Mouse (Mus musculus) heart, embryonic 10.5 days (tissue): ENCODE measurements around the gene Wasf3. TPM values are rescaled to one million over a fixed set of nuclear protein-coding genes. Genes with fewer than 3 reads are reported as not detected.
A peak's percentile ranks its signal among the peaks of the same experiment; 100 is the strongest.

Experiments used
- DNase-seq: peaks from one replicate; pipeline ENCODE4 v3.0.0-alpha.2; 2017; ENCODE audit warnings: low spot score
- H3K27ac ChIP-seq: fragments of 300-500 bp; sonication (generic); 2 replicates; pipeline ENCODE4 v1.5.1; 2016; ENCODE audit warnings: mild to moderate bottlenecking
- H3K27me3 ChIP-seq: fragments of 300-500 bp; sonication (generic); 2 replicates; pipeline ENCODE4 v1.6.1; 2016; ENCODE audit warnings: mild to moderate bottlenecking; ENCODE audit not compliant: poor library complexity, insufficient read depth, severe bottlenecking
- H3K36me3 ChIP-seq: fragments of 300-500 bp; sonication (generic); 2 replicates; pipeline ENCODE4 v1.6.1; 2016; ENCODE audit warnings: mild to moderate bottlenecking, moderate library complexity
- H3K4me1 ChIP-seq: fragments of 300-500 bp; sonication (generic); 2 replicates; pipeline ENCODE4 v1.6.1; 2016; ENCODE audit warnings: mild to moderate bottlenecking
- H3K4me3 ChIP-seq: fragments of 300-500 bp; sonication (generic); 2 replicates; pipeline ENCODE4 v1.5.1; 2016; ENCODE audit warnings: mild to moderate bottlenecking, moderate library complexity
- H3K9me3 ChIP-seq: fragments of 300-500 bp; sonication (generic); 2 replicates; pipeline ENCODE4 v1.6.1; 2016; ENCODE audit warnings: mild to moderate bottlenecking, moderate library complexity
- WGBS: fragments of 180-500 bp; shearing (Covaris S2); methylation state at CpG from one replicate; pipeline ENCODE4 v1.1.7; 2016; 5-methylcytosine and 5-hydroxymethylcytosine counted together
- polyA plus RNA-seq: library from polyadenylated mRNA; unstranded; fragments of >200 nt; fragmentation: Nextera tagmentation; extraction: Ambion mirVana; gene quantifications from 2 replicates; pipeline ENCODE4 v1.2.1, GENCODE M21; 2016

Gene Wasf3
- polyA plus RNA-seq, 1 experiment from 2014 or later = 2.0 TPM

- H3K4me1 ChIP-seq = no peaks in the 10 kb centered on the region
- H3K4me3 ChIP-seq = no peak overlapping the region
- no peaks in the 10 kb centered on the region for H3K36me3 ChIP-seq
- WGBS = 87% methylated on average over 1 of the region's 1 CpGs
- H3K27me3 ChIP-seq = peaks cover 17% of the 10 kb centered on the region; the same call in 1 of the 2 replicates
- no peak for DNase-seq
- no peak overlapping the region for H3K27ac ChIP-seq
- H3K9me3 ChIP-seq = no peaks in the 10 kb centered on the region
Measured at GRCm38 (mm10) chr5:146406133-146406532, 21.3 kb downstream of the Wasf3 start.

GRCm38 (mm10) chr5:146407791-146408190 is 23.0 kb downstream of the Wasf3 start:
- Histone ChIP-seq H3K27ac (no peak overlapping the region), H3K27me3 (peaks cover 17% of the 10 kb centered on the region; the same call in 1 of the 2 replicates), H3K9me3 (no peaks in the 10 kb centered on the region), H3K4me1 (peaks cover 2% of the 10 kb centered on the region; the same call in 1 of the 2 replicates), H3K4me3 (no peak overlapping the region), H3K36me3 (no peaks in the 10 kb centered on the region)
- no peak for DNase-seq
- 62% methylated on average over 3 of the region's 3 CpGs for WGBS

GRCm38 (mm10) chr5:146408604-146409003 is 23.8 kb downstream of the Wasf3 start:
- H3K4me3 ChIP-seq = no peak overlapping the region
- no peak overlapping the region for H3K27ac ChIP-seq
- no peaks in the 10 kb centered on the region for H3K36me3 ChIP-seq
- 86% methylated on average over 8 of the region's 8 CpGs for WGBS
- peaks cover 17% of the 10 kb centered on the region; the same call in 1 of the 2 replicates for H3K27me3 ChIP-seq
- peaks cover 10% of the 10 kb centered on the region for H3K4me1 ChIP-seq
- H3K9me3 ChIP-seq = no peaks in the 10 kb centered on the region
- DNase-seq = peak; percentile 55

DNA sequence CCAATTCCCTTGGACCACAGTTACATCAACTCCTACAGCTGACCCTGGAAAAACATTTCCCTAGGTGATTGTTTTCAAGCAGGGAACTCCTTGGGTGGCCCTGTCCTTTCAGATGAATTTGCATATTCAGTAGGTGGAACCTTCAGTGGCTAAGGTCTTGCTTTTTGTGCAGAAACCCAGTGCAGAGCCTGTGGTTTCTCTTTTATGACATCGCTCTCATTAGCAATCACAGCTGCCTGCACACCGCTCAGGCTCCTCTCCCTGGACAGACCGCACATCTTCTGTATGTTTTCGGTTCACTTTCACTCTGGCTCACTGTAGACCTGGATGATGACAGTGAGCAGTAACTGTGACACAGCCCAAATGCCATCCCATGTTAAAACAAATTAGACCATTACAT is 26.0 kb downstream of the Wasf3 start:
- no peaks in the 10 kb centered on the region for H3K36me3 ChIP-seq
- peak; percentile 56 for DNase-seq
- H3K4me3 ChIP-seq = no peak overlapping the region
- H3K27ac ChIP-seq = no peak overlapping the region
- no peaks in the 10 kb centered on the region for H3K9me3 ChIP-seq
- WGBS = 90% methylated on average over 4 of the region's 4 CpGs
- H3K27me3 ChIP-seq = peaks cover 37% of the 10 kb centered on the region
- H3K4me1 ChIP-seq = peaks cover 11% of the 10 kb centered on the region

DNA sequence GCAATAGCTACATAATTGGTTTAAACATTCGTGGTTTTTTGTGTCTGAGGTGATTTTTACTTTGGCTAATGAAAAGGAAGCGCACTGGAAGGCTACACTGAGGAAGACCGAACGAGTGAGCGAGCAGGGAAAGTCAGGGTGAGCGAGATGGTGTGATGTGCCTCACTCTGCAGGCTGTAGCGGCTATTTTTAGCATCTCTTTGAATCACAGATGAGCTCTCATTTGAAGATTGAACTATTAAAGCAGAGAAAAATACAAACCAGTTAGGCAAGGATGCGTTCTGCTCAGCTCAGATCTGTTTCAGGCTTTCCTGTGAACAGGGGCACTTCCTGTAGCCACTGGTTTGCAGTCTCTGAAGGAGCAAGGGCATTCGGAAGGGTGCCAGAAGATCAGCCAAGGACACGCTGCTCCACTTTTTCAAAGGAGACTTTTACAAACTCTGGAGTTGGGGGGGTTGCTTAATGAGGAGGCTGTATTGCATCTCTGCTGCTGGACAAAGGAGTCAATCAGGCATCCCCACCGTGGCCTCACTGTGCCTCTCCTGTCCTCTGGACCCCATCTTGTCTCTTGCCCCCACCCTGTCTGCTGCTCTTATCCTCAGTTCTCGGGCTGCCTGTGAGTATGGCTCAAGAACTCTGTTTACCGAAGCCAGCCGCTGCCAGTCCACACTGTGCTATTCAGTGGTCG is 28.1 kb downstream of the Wasf3 start:
- no peaks in the 10 kb centered on the region for H3K36me3 ChIP-seq
- H3K27me3 ChIP-seq = peaks cover 56% of the 10 kb centered on the region
- peaks cover 11% of the 10 kb centered on the region for H3K4me1 ChIP-seq
- no peak overlapping the region for H3K27ac ChIP-seq
- peak; percentile 63 for DNase-seq
- H3K4me3 ChIP-seq = no peak overlapping the region
- H3K9me3 ChIP-seq = no peaks in the 10 kb centered on the region
- 69% methylated on average over 15 of the region's 15 CpGs for WGBS

DNA sequence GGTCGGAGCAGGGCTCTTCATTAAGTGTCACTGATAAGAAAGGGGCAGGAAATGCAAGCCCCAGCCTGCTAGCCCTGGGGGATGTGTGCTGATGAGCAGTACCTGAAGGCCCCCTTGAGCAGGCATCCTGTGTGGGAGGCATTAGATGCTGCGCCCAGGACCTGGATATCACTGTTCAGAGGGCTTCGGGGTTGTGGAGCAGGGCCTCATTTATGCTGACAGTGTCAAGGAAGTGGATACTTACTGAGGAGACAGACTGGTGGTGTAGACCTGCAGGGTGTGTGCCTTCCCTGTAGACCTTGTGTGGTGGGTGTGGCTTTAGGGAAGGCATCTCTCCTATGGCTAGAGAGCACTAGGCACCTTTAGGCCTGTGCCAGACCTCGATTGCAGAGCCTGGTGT is 29.8 kb downstream of the Wasf3 start:
- 74% methylated on average over 4 of the region's 4 CpGs for WGBS
- Histone ChIP-seq H3K27ac (no peak overlapping the region), H3K36me3 (no peaks in the 10 kb centered on the region), H3K27me3 (peaks cover 60% of the 10 kb centered on the region), H3K9me3 (no peaks in the 10 kb centered on the region), H3K4me3 (no peak overlapping the region), H3K4me1 (peaks cover 11% of the 10 kb centered on the region)
- peak; percentile 70 for DNase-seq

DNA sequence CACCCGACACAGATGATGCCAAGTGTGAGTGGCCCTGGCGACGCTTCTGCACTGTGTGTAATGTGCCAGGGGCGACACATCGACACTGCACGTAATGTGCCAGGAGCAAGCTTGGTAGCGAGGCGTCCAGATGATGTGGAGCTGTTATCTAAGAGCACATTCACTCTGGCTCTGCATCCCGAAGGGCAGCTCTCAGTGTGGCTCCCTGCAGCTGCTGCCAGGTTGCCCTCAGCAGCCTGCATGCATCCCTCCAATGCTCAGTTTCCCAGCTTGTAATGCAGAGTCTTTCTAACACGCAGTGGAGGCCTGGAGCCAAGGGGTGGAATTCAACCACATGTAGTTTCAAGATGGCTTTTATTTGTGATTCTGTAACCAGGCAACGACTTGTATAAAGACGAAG is 30.4 kb downstream of the Wasf3 start:
- 79% methylated on average over 12 of the region's 12 CpGs for WGBS
- Histone ChIP-seq H3K27ac (no peak overlapping the region), H3K27me3 (peaks cover 65% of the 10 kb centered on the region)

DNA sequence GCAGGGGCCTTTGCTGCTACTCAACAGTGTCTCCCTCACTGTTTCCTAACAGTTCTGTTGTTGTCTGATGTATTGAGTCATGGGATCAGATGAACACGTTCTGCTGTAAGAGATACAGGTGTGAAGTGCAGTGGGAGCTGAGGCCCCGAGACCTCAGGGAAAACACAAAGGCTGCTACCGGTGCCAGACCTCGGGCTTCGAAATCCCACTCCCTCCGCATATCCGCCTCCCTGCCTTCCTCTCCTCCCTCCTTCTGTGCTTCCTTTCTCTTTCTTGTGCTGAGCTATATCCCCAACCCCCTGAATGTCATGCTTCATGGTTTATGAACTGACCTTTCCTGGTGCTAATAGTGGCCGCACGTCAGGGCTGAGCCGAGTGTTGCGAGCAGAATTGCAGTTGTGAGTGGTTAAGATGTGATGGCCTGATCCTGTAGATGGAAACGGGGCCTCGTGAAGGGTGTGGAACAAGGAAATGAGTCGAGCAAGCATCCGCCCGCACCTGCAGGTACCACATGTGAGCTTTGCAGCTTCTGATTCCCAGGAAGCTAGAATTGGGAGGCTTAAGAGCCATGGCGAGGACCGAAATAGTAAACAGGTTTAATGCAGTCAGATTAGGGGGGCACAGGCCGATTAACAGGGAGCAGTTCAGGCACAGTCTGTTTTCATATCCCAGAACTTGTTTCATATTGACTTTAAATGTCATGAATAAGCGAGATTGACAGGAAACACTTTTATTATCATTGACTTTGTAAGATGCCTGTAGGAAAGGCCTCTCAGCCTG is 31.7 kb downstream of the Wasf3 start:
- Histone ChIP-seq H3K9me3 (no peaks in the 10 kb centered on the region), H3K27me3 (peaks cover 66% of the 10 kb centered on the region), H3K27ac (no peak overlapping the region), H3K4me1 (peaks cover 11% of the 10 kb centered on the region), H3K4me3 (no peak overlapping the region), H3K36me3 (no peaks in the 10 kb centered on the region)
- WGBS = 74% methylated on average over 20 of the region's 20 CpGs
- DNase-seq = peak; percentile 56

More for the DNA sequence above, 30.4 kb downstream of the Wasf3 start:
- H3K36me3 ChIP-seq = no peaks in the 10 kb centered on the region
- H3K4me3 ChIP-seq = no peak overlapping the region
- peak; percentile 68 for DNase-seq
- H3K4me1 ChIP-seq = peaks cover 11% of the 10 kb centered on the region
- no peaks in the 10 kb centered on the region for H3K9me3 ChIP-seq

GRCm38 (mm10) chr5:146418092-146418491 is 33.3 kb downstream of the Wasf3 start:
- peaks cover 76% of the 10 kb centered on the region for H3K27me3 ChIP-seq
- H3K9me3 ChIP-seq = no peaks in the 10 kb centered on the region
- peak; percentile 53 for DNase-seq
- 87% methylated on average over 7 of the region's 7 CpGs for WGBS
- H3K4me1 ChIP-seq = peaks cover 6% of the 10 kb centered on the region
- no peak overlapping the region for H3K4me3 ChIP-seq
- H3K27ac ChIP-seq = no peak overlapping the region
- H3K36me3 ChIP-seq = no peaks in the 10 kb centered on the region

DNA sequence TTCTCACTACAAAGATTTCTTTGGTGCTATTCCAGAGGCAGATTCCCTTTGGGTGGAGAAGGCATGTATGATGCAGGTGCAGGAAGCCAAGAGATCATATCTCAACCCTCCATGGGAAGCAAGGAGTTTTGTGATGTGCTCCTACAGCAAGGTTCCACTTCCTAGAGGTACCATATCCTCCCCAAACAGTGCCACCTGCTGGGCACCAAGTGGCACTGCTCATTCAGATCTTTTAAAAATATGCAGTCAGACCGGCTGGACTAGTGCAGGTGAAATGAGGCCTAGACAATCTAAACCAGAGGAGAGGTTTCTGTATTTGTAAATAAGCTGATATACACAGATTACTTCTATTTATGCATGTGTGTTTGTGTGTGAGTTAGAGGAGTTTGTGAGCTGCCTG is 35.3 kb downstream of the Wasf3 start:
- 71% methylated on average over 1 of the region's 1 CpGs for WGBS
- Histone ChIP-seq H3K36me3 (no peaks in the 10 kb centered on the region), H3K9me3 (no peaks in the 10 kb centered on the region), H3K27ac (no peak overlapping the region), H3K4me1 (peaks cover 4% of the 10 kb centered on the region), H3K27me3 (peaks cover 75% of the 10 kb centered on the region), H3K4me3 (no peak overlapping the region)
- no peak for DNase-seq

DNA sequence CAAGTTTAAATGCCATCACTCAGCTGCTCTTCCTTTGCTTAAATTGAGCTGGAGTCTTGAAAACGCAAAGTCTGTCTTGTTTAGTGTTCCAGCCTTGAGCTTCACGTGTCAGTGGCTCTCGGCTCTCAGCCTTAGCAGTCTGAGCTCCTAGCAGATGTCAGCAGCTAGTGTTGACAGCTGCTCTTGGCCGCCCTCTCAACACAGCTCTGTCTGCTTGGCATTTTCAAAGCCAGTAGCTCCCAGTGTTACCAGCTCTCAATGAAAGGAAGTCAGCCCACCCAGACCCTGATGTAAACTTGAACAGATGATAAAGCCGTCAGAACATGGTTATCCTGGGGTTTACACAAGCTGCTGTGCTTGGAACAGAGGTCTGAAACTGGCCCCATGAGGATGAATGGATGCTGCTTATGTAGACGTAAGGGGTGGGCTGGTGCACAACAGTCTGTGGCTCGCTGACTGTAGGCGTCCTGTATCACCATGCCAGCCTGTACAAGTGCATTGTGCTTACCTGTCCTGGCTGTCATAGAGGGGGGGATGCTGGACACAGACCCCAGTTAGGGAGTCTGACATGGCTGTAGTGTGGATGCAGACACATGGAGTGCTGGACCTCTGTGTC is 40.0 kb downstream of the Wasf3 start:
- Histone ChIP-seq H3K9me3 (no peaks in the 10 kb centered on the region), H3K27me3 (peaks cover 73% of the 10 kb centered on the region), H3K36me3 (no peaks in the 10 kb centered on the region), H3K4me3 (no peak overlapping the region), H3K4me1 (peaks cover 11% of the 10 kb centered on the region), H3K27ac (no peak overlapping the region)
- 31% methylated on average over 8 of the region's 8 CpGs for WGBS
- peak; percentile 91 for DNase-seq

DNA sequence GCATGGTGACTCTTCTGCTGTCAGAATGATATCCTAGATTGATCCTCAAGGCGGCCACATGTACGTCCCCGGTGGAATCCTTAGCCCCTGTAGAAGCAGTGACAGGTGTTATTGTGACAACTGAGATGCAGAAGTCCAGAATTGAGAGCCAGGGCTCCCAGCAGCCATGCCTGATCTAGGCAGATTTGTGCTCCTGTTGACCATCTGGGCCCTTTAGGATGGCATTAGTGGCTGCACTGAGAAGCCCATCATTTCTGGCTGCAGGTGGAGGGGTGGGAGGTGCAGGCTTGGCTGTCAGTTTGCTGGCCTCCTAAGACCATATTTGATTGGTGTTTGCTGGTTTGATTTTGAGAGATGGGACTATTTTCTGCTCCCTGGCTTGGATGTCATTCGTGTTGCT is 40.9 kb downstream of the Wasf3 start:
- H3K9me3 ChIP-seq = no peaks in the 10 kb centered on the region
- peaks cover 78% of the 10 kb centered on the region for H3K27me3 ChIP-seq
- 83% methylated on average over 4 of the region's 4 CpGs for WGBS
- H3K4me3 ChIP-seq = no peak overlapping the region
- H3K4me1 ChIP-seq = peaks cover 11% of the 10 kb centered on the region
- peak; percentile 64 for DNase-seq
- H3K27ac ChIP-seq = no peak overlapping the region
- no peaks in the 10 kb centered on the region for H3K36me3 ChIP-seq

- 70% methylated on average over 4 of the region's 4 CpGs for WGBS
- H3K27ac ChIP-seq = no peak overlapping the region
- no peaks in the 10 kb centered on the region for H3K36me3 ChIP-seq
- no peak overlapping the region for H3K4me3 ChIP-seq
- peaks cover 78% of the 10 kb centered on the region for H3K27me3 ChIP-seq
- DNase-seq = no peak
- no peaks in the 10 kb centered on the region for H3K9me3 ChIP-seq
- H3K4me1 ChIP-seq = peaks cover 11% of the 10 kb centered on the region
Measured at GRCm38 (mm10) chr5:146428109-146428508, 43.3 kb downstream of the Wasf3 start.
